Mouse (Mus musculus) erythroblast, adult 5-6 weeks (primary cell): ENCODE results near the gene Hbp1. TPM values are rescaled to one million over a fixed set of nuclear protein-coding genes. Genes with fewer than 3 reads are reported as not detected.

Experiments
- ATAC-seq: replicated peaks from 2 replicates; pipeline ENCODE4 v1.8.0; 2016; ENCODE audit warnings: moderate number of reproducible peaks, mild to moderate bottlenecking, moderate TSS enrichment, inconsistent platforms; ENCODE audit not compliant: poor library complexity, low FRiP score, severe bottlenecking
- total RNA-seq, 2 experiments: library from RNA; stranded (forward) in 1 of 2; stranded (reverse) in 1 of 2; fragments of 150-400 nt in 1 of 2; fragments of 200-764, 138-1000 nt in 1 of 2; gene quantifications; 2 replicates each; pipeline versions ENCODE4 v1.2.3 to v1.2.4; 2015 to 2017; ENCODE audit warnings: low replicate concordance in 2 of 2

Hbp1 gene
- total RNA-seq, 2 experiments from 2014 or later: 323 to 347 TPM

DNA sequence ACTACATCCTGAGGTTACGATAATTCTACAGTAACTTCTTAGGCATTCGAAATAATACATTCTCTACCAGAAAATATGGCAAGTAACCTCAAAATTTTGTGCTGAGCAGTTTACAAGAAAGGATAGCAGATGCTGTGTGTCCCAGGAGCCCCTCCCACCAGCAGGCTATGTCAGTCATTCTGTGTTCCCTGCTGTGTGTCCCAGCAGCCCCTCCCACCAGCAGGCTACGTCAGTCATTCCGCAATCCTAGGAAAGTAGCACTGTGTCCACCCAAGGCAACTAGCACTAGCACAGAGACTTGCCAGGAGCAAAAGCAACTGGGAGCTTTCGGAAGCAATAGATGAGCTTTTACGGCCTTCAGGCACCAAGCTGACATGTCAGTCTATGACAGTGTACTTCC, 13.7 kb upstream of the Hbp1 start:
- no peak for ATAC-seq

DNA sequence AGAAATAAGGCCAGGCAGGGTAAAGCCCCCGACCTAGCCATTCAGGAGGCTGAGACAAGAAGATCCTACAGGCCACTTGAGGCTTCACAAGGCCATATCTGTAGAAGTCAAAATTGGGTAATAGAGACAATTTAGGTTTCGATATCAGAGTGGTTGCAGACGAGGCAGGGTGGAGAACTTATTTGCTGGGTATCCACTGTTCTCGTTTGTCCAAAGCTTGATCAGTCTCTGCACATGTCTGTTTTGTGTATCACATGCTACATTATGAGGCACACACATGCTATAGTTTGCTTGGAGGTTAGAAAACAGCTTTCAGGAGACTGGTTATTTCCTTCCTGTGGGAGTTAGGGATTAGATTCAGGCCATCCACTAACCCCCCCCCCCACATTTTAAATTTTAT, 5.5 kb upstream of the Hbp1 start:
- ATAC-seq: peak; percentile 45; the same call in 1 of the 2 replicates

DNA sequence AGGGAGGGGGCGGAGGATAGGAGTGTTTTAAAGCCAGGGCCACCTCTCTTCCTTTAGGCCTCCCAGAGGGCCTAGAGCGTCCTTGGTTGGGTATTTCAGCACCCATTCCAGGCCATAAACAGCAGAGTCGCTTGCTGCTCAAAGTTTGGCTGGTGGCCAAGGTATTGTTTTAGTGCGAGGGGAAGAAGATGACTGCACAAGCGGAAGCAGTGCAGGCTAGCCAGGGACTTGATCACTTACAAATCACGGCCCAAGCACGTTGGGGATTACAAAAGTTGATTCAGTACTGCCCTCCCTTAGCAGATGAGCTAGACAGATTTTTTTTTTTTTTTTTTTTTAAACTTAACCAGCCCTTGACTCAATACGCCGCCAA, 310 bp upstream of the Hbp1 start:
- no peak for ATAC-seq

DNA sequence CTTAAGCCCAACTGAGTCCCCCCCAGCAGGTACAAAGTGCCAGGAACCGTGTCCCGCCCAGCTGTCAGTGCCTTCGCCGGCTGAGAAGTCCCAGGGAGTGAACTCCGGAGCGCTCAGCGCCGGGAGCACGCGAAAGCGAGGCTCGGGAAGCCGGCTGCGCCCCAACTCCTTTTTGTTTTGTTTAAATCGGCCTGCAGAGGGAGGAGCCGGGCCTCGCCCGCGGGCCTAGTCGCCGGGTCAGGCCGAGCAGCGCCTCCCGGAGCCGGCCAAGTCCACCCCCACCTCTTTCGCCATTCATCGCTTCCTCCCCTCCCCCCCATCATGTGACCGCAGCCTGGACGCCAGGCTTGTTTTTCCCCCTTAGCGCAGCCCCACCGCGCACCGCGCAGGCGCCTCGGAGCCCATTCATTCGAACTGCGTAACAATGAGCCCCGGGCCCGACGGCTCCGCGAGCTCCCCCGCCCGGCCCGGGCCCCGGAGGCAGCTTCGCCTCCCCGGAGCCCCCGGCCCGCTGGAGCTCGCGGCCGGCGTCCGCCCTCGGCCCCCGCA, 1.1 kb downstream of the Hbp1 start:
- ATAC-seq: peak; percentile 59

DNA sequence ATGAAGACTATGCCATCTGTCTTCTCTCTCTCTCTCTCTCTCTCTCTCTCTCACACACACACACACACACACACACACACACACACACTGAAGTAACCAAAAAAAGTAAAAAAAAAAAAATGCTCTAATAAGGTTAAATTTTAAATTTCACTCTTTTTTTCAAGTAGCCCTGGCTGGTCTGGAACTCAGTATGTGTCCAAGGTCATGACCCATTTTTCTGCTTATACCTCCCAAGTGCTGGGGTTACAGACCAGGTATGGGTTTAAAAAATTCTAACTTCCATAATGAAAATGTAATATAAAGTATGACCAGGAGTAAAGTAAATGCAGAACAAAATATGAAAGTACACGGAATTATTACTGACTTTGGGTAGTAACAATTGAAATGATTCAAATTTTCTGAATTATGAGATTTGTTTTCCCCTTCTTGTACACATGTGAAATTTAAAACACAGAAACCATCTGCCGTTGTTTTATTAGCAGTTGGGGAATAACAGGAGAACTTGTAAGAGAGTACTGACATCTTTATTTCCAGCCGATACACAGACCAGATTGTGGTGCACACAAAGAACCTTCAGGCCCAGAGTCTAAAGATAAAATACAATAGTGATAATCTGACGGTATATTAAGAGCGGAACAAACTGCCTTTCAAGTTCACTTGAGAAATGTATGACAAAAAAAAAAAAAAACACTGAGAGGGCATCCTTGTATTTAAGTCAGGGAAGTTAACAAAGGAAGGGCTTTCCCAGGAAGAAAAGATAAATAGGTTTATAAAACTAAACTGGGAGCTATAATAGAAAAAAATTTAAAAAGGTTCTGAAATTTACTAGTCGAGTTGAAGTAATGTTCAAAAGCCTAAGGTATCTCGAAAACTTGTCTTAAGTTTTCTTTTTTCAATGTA, 2.0 kb downstream of the Hbp1 start:
- ATAC-seq: no peak

DNA sequence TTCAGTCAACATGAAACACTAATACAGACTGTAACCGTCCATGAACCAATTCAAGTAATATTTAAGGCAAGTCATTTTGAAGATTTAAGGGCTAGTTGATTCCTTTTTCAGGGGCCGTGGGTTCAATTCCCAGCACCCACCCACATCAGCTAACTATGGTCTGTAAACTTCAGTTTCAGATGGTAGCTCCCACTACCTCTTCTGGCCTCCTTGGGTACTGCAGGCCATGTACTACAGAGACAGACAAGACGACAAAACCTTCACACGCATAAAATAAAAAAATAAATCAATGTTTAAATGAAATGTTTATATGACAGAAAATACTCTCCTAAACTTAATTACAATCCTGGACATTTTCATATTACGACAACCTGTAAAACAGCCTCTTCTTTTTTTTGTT, 2.9 kb downstream of the Hbp1 start:
- ATAC-seq: no peak

DNA sequence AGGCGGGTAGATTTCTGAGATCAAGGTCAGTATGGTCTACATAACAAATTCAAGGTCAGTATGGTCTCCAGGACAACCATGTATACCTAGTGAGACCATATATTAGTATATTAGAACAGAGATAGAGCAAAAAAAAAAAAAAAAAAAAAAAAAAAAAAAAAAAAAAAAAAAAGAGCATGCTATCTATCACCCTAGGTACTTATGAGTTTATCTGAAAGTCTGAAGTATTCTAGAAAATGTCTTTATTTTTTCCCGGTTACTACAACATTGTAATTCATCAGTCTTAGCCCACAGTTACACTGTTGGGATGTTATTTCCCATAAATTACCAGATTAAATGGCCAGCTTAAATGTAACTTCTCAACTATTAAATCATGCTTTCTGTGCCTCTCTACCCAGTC, 5.9 kb downstream of the Hbp1 start:
- ATAC-seq: no peak

DNA sequence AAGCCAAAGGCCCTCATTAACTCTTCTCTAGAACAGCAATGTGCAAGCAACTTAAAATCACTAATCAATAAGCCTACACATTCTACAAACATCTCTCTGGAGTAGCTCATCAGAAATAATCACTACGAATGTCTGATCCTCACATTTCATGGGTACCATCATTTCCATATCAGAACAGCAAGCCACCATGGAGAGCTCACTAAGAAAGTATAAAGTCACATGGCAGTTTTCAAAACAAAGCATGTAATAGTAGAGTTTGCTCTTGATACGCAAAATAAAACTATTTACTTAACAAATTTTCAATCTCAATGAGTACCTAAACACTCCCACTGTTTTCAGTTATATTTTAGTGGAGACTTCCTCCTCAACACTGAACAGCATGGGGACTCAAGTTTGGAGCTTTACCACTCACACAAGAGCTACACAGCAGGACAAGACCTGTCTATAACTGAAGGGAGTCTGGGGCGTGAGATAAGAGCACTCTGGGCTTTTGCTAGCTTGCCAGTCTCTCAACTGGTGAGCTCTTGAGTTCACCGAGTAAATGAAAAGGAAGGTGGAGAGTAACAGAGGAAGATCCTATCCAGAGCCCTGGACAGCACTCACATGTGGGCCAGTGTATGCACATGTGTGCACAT, 7.2 kb downstream of the Hbp1 start:
- ATAC-seq: peak; percentile 84

DNA sequence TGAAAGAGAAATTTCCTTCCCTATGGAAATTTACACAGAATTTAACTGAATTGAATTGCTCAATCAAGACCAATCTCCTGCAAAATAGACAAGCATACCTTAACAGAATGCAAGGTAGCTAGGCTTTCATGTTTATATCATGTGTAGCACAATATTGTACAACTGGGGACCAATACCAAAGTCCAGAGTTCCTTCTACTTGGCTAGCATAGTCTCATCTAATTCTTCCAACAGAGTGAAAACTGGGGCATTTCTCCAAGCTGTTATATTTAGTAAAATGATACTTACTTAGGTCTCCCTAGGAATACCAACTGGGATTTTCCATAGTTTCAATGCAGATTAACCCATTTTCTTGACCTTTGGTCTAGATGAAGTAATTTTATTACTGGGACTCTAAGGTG, 11.3 kb downstream of the Hbp1 start:
- no peak for ATAC-seq

DNA sequence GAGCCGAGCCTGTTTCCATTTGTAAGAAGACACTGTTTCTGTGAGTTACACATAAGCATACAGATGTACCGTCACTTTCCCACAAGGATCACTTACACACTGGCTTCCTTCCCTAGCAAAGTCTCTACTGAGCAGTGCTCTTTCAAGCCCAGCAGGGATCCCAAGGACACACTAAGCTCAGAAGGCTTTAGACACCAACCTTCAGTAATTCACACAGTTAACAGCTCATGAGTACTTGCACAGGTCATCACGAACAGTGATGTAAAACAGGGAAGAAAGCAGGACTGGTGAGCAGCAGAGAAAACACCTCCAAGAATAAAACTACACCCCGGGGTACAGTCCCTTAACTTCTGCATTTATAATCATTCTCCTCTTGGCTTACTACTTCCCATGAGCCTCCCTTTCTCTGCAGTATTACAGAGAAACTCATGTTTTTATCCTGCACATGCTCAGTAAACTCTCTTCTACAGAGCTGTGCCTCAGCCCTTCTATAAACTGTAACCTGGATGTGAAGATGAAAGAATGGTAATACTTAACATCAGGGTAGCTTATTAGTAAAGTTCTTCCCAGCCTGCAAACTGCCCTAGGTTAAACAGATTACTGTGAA, 11.8 kb downstream of the Hbp1 start:
- no peak for ATAC-seq

DNA sequence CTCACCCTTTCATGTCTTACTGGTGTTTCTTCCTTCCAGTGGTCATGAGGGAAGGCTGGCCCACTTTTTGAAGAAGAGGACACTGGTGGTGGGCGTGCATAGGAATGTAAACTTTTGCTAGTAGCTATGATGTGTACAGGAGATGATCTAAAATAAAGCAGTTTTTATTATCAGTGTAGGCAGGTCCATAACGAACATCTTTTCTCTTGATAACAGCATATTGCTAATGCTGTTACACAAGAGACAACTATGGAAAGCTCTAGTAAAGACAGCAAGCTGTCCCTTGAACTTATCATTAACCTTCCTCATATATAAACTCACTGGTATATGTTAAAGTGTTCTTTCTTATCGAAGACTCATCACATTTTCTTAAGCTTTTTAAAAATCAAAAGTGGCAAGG, 12.7 kb downstream of the Hbp1 start:
- no peak for ATAC-seq

DNA sequence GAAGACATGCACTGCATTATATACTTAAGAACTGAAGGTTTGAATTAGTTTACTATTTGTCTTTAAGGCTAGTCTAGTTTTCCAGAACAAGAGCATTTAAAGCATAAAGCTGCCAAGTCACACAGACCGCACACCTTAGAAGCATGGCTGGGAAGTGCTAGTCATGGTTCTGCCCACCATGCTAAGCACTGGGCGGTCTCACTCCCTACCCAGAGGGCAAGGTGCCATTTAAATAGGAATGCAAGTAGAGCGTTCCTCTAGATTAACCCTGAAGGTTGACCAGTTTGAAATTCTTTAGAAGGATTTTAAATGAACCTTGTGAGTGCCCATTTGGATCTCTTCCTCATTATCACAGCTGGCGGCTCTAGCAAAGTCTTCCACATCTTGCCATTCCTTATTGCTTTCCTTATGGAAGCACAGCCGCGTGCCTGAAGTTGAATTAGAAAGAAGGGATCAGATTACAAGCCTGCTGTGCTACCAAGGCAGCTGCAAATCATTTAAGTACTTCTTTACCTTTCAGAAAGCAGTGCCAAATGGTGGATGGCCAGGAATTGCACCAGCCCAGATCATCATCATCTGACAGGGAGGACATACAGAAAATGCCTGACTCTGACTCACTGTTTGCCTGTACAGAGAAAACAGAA, 13.6 kb downstream of the Hbp1 start:
- ATAC-seq: no peak

DNA sequence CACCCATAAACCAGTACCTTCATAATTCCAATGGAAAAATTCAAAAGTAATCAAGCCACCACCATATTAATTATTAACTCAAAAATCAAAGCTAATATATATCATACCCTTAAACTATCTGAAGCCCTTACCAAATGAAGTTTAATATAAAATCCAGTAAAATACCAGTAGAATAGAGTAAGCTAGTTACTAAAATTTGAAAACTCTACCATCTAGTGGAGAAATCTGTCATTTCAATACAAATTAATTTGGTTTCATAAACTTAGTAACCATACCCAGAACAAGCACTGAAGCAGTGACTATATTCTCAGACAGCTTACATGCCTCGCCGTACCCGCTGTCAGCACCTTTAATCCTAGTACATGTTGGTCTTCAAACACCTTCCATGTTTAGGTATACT, 18.5 kb downstream of the Hbp1 start:
- 0 out of 2 replicates have a peak, but pooled peaks have one; percentile 14 for ATAC-seq

DNA sequence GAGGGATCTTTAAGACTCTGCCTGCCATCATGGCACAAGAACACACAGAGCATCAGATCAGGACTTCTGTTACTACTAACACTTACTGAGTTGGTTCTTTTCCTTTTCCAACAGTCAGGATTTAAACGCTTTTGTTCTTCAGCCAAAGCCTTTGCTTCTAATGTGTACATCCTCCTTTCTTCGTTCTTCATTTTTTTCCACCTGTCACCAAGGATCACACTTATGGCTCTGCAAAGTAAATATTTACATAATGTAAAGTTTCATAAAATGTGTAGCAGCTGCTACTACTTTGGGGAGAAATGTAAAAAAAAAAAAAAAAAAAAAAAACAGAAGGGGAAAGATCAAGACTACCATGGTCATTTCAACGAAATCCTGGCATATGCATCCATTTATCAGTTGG, 21.8 kb downstream of the Hbp1 start:
- ATAC-seq: no peak

DNA sequence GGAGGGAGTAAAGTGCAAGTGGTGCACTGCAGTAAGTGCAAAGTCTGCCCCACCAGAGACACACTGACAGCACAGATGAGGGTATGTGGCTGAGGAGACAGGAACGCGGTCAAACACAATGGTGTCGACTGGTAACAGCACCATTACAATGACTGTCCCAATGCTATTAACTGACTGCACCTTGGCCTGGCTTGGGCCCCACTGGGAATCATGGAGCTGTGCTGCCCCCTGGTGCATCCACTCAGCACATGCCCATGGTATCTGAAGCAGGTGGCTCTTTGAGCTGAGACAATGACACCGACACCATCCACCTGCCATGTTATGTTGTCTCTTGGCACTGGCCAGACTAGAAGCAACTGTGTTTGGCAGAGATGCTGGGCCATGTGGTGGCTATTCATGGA, 23.7 kb downstream of the Hbp1 start:
- peak; percentile 77 for ATAC-seq

DNA sequence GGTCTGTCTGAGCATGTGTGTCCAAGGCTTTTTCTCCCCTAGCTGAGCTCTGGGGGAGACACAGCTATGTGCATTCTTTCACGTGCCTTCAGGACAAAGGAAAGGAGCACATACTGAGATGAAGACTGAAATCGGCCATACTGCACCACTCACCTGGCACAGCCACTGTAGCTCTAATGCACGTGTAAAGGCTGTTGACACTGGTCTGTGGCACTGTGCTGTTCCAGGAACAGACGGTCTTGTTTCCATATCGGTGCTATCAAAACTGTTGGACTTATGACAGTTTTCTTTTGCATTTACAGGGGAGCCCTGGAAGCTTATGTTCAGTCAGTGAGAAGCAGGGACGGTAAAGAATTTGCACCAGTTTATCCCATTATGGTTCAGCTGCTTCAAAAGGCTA, 25.0 kb downstream of the Hbp1 start:
- no peak for ATAC-seq

DNA sequence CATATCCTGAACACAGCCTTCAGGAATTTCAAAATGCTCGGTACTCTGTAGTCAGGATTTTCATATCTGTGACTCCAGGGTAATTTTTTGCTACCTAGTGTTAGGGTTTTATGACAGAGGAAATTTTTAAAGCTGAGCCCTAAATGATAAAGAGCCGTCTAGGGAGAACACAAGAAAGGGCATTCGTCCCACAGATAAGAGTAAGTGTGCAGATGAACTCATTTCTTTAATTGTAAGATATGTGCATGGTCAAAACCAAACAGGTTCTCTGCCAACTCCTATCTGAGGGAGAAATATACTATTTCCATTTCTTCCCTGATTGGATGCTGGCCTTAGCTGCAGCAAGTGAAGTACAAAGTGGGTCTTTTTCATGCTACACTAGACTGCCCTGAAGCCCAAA, 26.2 kb downstream of the Hbp1 start:
- no peak for ATAC-seq

DNA sequence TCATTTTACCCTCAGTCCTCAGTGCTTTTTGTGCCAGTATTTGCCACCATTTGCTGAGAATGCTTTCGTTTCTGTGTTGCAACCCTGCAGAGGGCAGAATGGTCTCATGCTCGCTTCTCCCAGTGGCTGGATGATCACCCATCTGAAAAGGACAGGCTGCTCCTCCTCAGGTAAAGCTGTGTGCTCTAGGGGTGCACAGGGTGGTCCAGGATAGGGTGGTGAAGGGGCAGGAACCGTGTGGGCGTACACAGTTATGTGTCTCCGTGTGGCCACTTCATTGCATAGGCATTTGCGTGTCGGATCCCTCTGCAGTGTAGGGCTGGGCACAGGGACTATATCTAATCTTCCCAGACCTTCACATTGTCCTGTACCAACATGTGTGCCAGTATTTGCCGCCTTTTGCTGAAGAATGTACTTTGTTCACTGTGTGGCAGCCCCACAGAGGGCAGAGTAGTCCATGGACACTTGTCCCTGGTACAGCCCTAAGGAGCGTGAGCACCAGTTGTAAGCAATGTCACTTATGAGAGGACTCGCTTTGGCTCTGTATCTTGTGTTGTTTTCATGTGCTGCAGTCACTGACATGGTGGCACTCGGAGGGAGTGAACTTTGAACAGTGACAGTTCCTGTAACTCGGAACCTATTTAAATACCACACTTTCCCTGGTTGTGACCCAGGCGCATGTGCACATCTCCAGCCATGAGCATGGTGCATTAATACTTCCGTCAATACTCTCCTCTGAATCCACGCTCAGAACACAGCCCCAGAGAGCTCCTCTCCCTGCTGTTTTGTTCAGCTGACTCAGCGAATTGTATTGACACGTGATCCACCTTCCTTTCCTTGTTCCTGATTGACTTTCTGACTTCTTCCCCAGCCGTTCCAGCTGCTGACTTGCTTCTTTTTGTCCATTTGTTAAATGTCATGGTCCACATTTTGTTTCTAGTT, 29.6 kb downstream of the Hbp1 start:
- peak; percentile 34; the same call in 1 of the 2 replicates for ATAC-seq

DNA sequence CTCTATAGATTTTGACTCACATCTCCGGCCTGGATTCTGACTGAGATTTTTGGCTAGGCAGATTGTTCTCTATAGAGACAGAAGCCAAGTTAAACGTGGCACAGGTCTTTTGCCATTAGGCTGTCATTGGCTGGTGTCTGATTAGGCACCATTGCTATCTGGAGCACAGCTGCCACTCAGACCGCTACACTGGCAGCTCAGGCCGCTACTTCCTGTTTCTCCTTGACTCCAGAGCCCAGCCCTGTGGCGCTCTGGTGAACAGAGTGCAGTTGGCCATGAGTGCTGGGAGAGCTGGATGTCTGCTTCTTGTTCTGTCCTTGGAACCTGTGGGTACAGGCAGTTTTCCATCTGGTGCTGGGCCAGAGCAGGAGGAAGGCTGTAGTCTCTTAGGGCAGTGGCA, 33.1 kb downstream of the Hbp1 start:
- ATAC-seq: peak; percentile 58; the same call in 1 of the 2 replicates
